In genomic region chr19:58068114-58068513, GRCm38 (mm10) we compare ENCODE assay signal across 25 mouse cellular contexts.
"Had no signal": no experiment of that assay in that cellular context is flagged by ENCODE, and none has a peak within 500 bp of the region (broad histone marks: within the 10 kb centered on the region; RNA-seq: fewer than 3 reads in every experiment).

No protein-coding gene starts in this region.

- H3K9me3 ChIP-seq: heart, embryonic 10.5 days; heart, embryonic 12.5 days; hindbrain, embryonic 10.5 days; hindbrain, embryonic 12.5 days; intestine, embryonic 15.5 days; limb, embryonic 10.5 days; limb, embryonic 12.5 days had no signal

- H3K27me3 ChIP-seq: heart, embryonic 12.5 days; hindbrain, embryonic 12.5 days; intestine, embryonic 15.5 days; limb, embryonic 12.5 days had no signal

- DNase-seq: gastrocnemius, adult 2 months; gastrocnemius, postnatal 10 days; gastrocnemius, postnatal 25 days; heart, adult 18-20 months; heart, postnatal 10 days; heart, postnatal 4 days; kidney, adult 18-20 months; kidney, adult 9 months; kidney, postnatal 14 days; kidney, postnatal 4 days had no signal

- H3K9ac ChIP-seq: heart, embryonic 12.5 days; hindbrain, embryonic 12.5 days; hindbrain, embryonic 14.5 days; intestine, embryonic 15.5 days; limb, embryonic 12.5 days had no signal

- H3K4me1 ChIP-seq: limb, embryonic 12.5 days had no signal

- H3K4me3 ChIP-seq: gastrocnemius, adult 2 months; heart, embryonic 10.5 days; heart, embryonic 12.5 days; hindbrain, embryonic 10.5 days; hindbrain, embryonic 12.5 days; intestine, embryonic 15.5 days; layer of hippocampus, adult 2 months; left cerebral cortex, adult 2 months; limb, embryonic 10.5 days; limb, embryonic 12.5 days had no signal

- H3K36me3 ChIP-seq: heart, embryonic 10.5 days; heart, embryonic 12.5 days; hindbrain, embryonic 10.5 days; hindbrain, embryonic 12.5 days; limb, embryonic 10.5 days; limb, embryonic 12.5 days had no signal

- ATAC-seq: forebrain, embryonic 16.5 days; hindbrain, embryonic 16.5 days; inflammation-experienced regulatory T-cells, adult 6 months; intestine, embryonic 15.5 days; intestine, postnatal 0 days had no signal

- H3K27ac ChIP-seq: gastrocnemius, adult 2 months; heart, embryonic 10.5 days; hindbrain, embryonic 10.5 days; hindbrain, embryonic 12.5 days; hindbrain, embryonic 14.5 days; intestine, embryonic 15.5 days; kidney, postnatal 0 days; layer of hippocampus, adult 2 months; left cerebral cortex, adult 2 months; limb, embryonic 10.5 days; limb, embryonic 12.5 days had no signal

- H3K4me2 ChIP-seq: heart, embryonic 12.5 days; hindbrain, embryonic 12.5 days; hindbrain, embryonic 14.5 days; intestine, embryonic 15.5 days; limb, embryonic 12.5 days had no signal
